Mouse (Mus musculus) CH12.LX (cell line): ENCODE measurements at regions not wholly inside any gene's neighbourhood (a gene's known extent, or its start where the extent isn't known, plus 50 kb on each side); places are given as distances from the start of the nearest gene placed in this dataset.

Source experiments
- DNase-seq: peaks from one replicate; pipeline ENCODE4 v3.0.0-alpha.2; 2013; ENCODE audit errors: extremely low read depth
- H3K27ac ChIP-seq: 2 replicates; pipeline ENCODE4 v1.5.1; 2012; ENCODE audit warnings: low read depth, mild to moderate bottlenecking, control low read depth, moderate library complexity; ENCODE audit not compliant: insufficient read depth
- H3K27me3 ChIP-seq: replicated peaks from 2 replicates; pipeline ENCODE3; 2012; ENCODE audit warnings: inconsistent platforms
- H3K36me3 ChIP-seq, 2 experiments: replicated peaks in 1 of 2; 2 replicates each; pipeline versions ENCODE3 to v1.6.1; 2012; ENCODE audit warnings: inconsistent platforms in 1 of 2, low read length in 1 of 2, mild to moderate bottlenecking in 1 of 2, mixed read lengths in 1 of 2, moderate library complexity in 1 of 2; ENCODE audit not compliant: control insufficient read depth in 1 of 2, insufficient read depth in 1 of 2
- H3K4me1 ChIP-seq, 2 experiments: 2 replicates each; pipeline ENCODE4 v1.6.1; 2012; ENCODE audit warnings: inconsistent platforms in 1 of 2, moderate library complexity in 1 of 2; ENCODE audit not compliant: insufficient read depth in 2 of 2, control insufficient read depth in 1 of 2
- H3K4me2 ChIP-seq: 2 replicates; pipeline ENCODE4 v1.6.1; 2012; ENCODE audit warnings: low read depth, mild to moderate bottlenecking, control low read depth; ENCODE audit not compliant: poor library complexity, insufficient read depth, severe bottlenecking
- H3K4me3 ChIP-seq, 3 experiments: fragments of 150-350 bp in 1 of 3; sonication (generic) in 1 of 3; replicated peaks in 1 of 3; 2 replicates each; pipeline versions ENCODE3 to v1.5.1; 2011 to 2012; ENCODE audit warnings: low read depth in 2 of 3, low read length in 2 of 3, mild to moderate bottlenecking in 2 of 3, moderate library complexity in 2 of 3, control low read depth in 1 of 3, improper control_type of control experiment in 1 of 3, inconsistent platforms in 1 of 3, mixed read lengths in 1 of 3; ENCODE audit not compliant: poor library complexity in 1 of 3
- H3K79me2 ChIP-seq: replicated peaks from 2 replicates; pipeline ENCODE4 v1.6.1; 2012; ENCODE audit warnings: mild to moderate bottlenecking, moderate library complexity; ENCODE audit not compliant: control insufficient read depth, poor library complexity, insufficient read depth, severe bottlenecking; ENCODE audit errors: extremely low read depth
- H3K9ac ChIP-seq: 2 replicates; pipeline ENCODE4 v1.6.1; 2012; ENCODE audit warnings: low read depth, mild to moderate bottlenecking, control low read depth, moderate library complexity; ENCODE audit not compliant: insufficient read depth
- H3K9me3 ChIP-seq: replicated peaks from 2 replicates; pipeline ENCODE3; 2012; ENCODE audit warnings: low read length, inconsistent platforms, mixed read lengths
- ELF1 ChIP-seq: IDR thresholded peaks from 2 replicates; pipeline ENCODE4 v1.6.1; 2014; ENCODE audit warnings: low read depth, mild to moderate bottlenecking, inconsistent platforms, low read length, improper control_type of control experiment
- HCFC1 ChIP-seq: IDR thresholded peaks from 2 replicates; pipeline ENCODE4 v1.6.1; 2012; ENCODE audit warnings: low read depth, mild to moderate bottlenecking, inconsistent platforms, low read length, improper control_type of control experiment
- IRF4 ChIP-seq: IDR thresholded peaks from 2 replicates; pipeline ENCODE4 v1.6.1; 2014; ENCODE audit warnings: low read depth, mild to moderate bottlenecking, inconsistent platforms, low read length, improper control_type of control experiment
- JUN ChIP-seq: IDR thresholded peaks from 2 replicates; pipeline ENCODE4 v1.6.1; 2011; ENCODE audit warnings: low read depth, mild to moderate bottlenecking, low read length, improper control_type of control experiment, moderate library complexity; ENCODE audit not compliant: insufficient read depth
- JUND ChIP-seq: conservative IDR thresholded peaks from 2 replicates; pipeline ENCODE4 v1.6.1; 2011; ENCODE audit warnings: low read depth, low read length, improper control_type of control experiment
- MAX ChIP-seq: IDR thresholded peaks from 2 replicates; pipeline ENCODE4 v1.6.1; 2011; ENCODE audit warnings: low read length, improper control_type of control experiment
- MAZ ChIP-seq: IDR thresholded peaks from 2 replicates; pipeline ENCODE4 v1.6.1; 2012; ENCODE audit warnings: low read depth, mild to moderate bottlenecking, inconsistent platforms, low read length, improper control_type of control experiment, moderate library complexity
- MEF2A ChIP-seq: IDR thresholded peaks from 2 replicates; pipeline ENCODE4 v1.6.1; 2014; ENCODE audit warnings: low read depth, mild to moderate bottlenecking, inconsistent platforms, low read length, improper control_type of control experiment, borderline replicate concordance
- MYC ChIP-seq: IDR thresholded peaks from 2 replicates; pipeline ENCODE4 v1.6.1; 2011; ENCODE audit warnings: low read depth, mild to moderate bottlenecking, improper control_type of control experiment, low read length
- NRF1 ChIP-seq: IDR thresholded peaks from 2 replicates; pipeline ENCODE4 v1.6.1; 2014; ENCODE audit warnings: low read depth, mild to moderate bottlenecking, inconsistent platforms, low read length, improper control_type of control experiment, moderate library complexity
- PAX5 ChIP-seq: IDR thresholded peaks from 2 replicates; pipeline ENCODE4 v1.6.1; 2012; ENCODE audit warnings: low read length, inconsistent platforms, mixed read lengths
- POLR2A ChIP-seq: IDR thresholded peaks from 2 replicates; pipeline ENCODE4 v1.6.1; 2011; ENCODE audit warnings: low read depth, mild to moderate bottlenecking, improper control_type of control experiment, low read length
- RCOR1 ChIP-seq: conservative IDR thresholded peaks from 2 replicates; pipeline ENCODE4 v1.6.1; 2012; ENCODE audit warnings: low read depth, mild to moderate bottlenecking, inconsistent platforms, low read length, improper control_type of control experiment
- SMC3 ChIP-seq: IDR thresholded peaks from 2 replicates; pipeline ENCODE4 v1.6.1; 2011; ENCODE audit warnings: low read depth, low read length, improper control_type of control experiment
- USF2 ChIP-seq: conservative IDR thresholded peaks from 2 replicates; pipeline ENCODE4 v1.6.1; 2011; ENCODE audit warnings: low read depth, low read length, improper control_type of control experiment
- ZC3H11A ChIP-seq: IDR thresholded peaks from 2 replicates; pipeline ENCODE4 v1.6.1; 2012; ENCODE audit warnings: low read depth, mild to moderate bottlenecking, inconsistent platforms, low read length, improper control_type of control experiment
- ZKSCAN1 ChIP-seq: IDR thresholded peaks from 2 replicates; pipeline ENCODE4 v1.6.1; 2012; ENCODE audit warnings: low read depth, inconsistent platforms, low read length, improper control_type of control experiment, borderline replicate concordance
- ZMIZ1 ChIP-seq: IDR thresholded peaks from 2 replicates; pipeline ENCODE4 v1.6.1; 2012; ENCODE audit warnings: low read depth, mild to moderate bottlenecking, inconsistent platforms, low read length, improper control_type of control experiment
- ZNF384 ChIP-seq: IDR thresholded peaks from 2 replicates; pipeline ENCODE4 v1.6.1; 2012; ENCODE audit warnings: low read depth, low read length, improper control_type of control experiment, inconsistent platforms
- dilution Hi-C: fragments of 300-500 bp; cut with MboI; formaldehyde crosslinking; loops from 2 replicates; pipeline ENCODE4 v1.14.3; 2020; ENCODE audit warnings: low sequenced_read_pairs; ENCODE audit not compliant: extremely low pct_unique_long_range_greater_than_20kb, extremely low pct_ligation_motif_present
- in situ Hi-C: fragments of 300-500 bp; cut with MboI; formaldehyde crosslinking; loops from 3 replicates; pipeline ENCODE4 v1.14.3; 2019; ENCODE audit warnings: low sequenced_read_pairs, low pct_ligation_motif_present, low pct_unique_long_range_greater_than_20kb, mixed read lengths

DNA sequence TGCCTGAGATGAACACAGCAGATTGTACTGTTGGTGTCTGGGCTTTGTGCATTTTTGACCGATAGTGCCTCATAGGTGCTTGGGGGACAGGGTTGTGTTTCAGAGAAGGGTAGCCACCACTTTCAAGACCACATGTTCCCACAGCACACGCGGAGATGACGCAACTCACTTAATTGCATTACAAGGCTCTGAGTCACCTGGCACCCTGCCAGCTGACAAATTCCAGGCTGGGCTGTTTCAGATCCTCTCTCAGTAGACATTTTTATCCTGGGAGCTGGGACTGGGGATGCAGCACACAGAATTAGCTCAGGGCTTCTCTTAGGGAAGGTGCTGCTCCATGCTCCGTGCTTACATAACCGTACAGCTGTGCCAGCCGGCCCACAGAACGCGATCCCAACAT, 83.1 kb upstream of the Nap1l1 start:
- no peak overlapping the region for H3K27ac ChIP-seq
- H3K9ac ChIP-seq, result no peak overlapping the region
- dilution Hi-C loops (no loop called here), in situ Hi-C loops (no loop called here)
- no peak overlapping the region for H3K4me3 ChIP-seq
- peaks cover 3 to 31% of the 10 kb centered on the region in 2 experiments; a peak in 2 of 4 replicates for H3K4me1 ChIP-seq
- H3K36me3 ChIP-seq, result no peaks in the 10 kb centered on the region
- DNase-seq, result no peak
- no peaks in the 10 kb centered on the region for H3K27me3 ChIP-seq
- TF ChIP-seq ELF1 (no peak), IRF4 (no peak), JUND (no peak), HCFC1 (no peak), POLR2A (no peak), MAX (no peak), SMC3 (no peak), PAX5 (no peak), MEF2A (no peak)
- H3K79me2 ChIP-seq, result no peaks in the 10 kb centered on the region
- H3K9me3 ChIP-seq, result peaks cover 8% of the 10 kb centered on the region
- no peak overlapping the region for H3K4me2 ChIP-seq

DNA sequence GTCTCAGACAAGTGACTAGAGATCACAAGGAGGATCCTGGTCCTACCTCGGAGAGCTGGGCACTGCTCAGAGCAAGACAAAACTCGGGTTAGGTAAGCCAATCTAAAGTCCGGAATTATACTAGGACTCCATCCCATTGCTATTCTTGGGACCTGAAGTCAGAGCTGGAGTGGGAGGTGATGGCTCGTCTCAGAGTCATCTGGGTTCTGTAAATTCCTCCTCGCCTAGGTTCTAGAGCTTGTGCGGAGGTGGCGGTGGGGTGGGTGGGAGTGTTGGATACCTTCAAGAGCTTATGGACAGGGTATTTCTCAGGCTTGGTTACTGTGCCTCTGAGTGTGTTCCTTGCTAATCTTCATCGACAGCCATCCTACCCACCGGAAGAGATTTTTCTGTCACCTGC, 78.6 kb upstream of the Nap1l1 start:
- no peaks in the 10 kb centered on the region for H3K9me3 ChIP-seq
- H3K4me2 ChIP-seq, result no peak overlapping the region
- H3K27me3 ChIP-seq, result no peaks in the 10 kb centered on the region
- H3K27ac ChIP-seq, result no peak overlapping the region
- dilution Hi-C loops, result no loop called here
- no peak overlapping the region for H3K4me3 ChIP-seq
- in situ Hi-C loops, result no loop called here
- no peak for DNase-seq
- no peaks in the 10 kb centered on the region for H3K36me3 ChIP-seq
- TF ChIP-seq JUND (no peak), NRF1 (no peak), RCOR1 (no peak), ZNF384 (no peak), USF2 (no peak), ZMIZ1 (no peak), PAX5 (no peak), POLR2A (no peak), JUN (no peak), IRF4 (no peak), MAZ (no peak), ZKSCAN1 (no peak), MYC (no peak), ZC3H11A (no peak)
- peaks cover 5 to 21% of the 10 kb centered on the region in 2 experiments; a peak in 3 of 4 replicates for H3K4me1 ChIP-seq
- H3K9ac ChIP-seq, result no peak overlapping the region
- H3K79me2 ChIP-seq, result no peaks in the 10 kb centered on the region
